Mouse (Mus musculus): ENCODE measurements around the gene Zdhhc14. TPM values are rescaled to one million over a fixed set of nuclear protein-coding genes. Genes with fewer than 3 reads are reported as not detected.

The Zdhhc14 gene
- polyA plus RNA-seq, 1 experiment, result 0.86 TPM

GRCm38 (mm10) chr17:5799396-5800021 lies 307.2 kb downstream of the Zdhhc14 start:
- Histone ChIP-seq H3K4me2 (ENCODE audit: low read depth) (peak overlapping the region; percentile 96), H3K79me2 (ENCODE audit: control insufficient read depth, insufficient read depth) (no peaks in the 10 kb centered on the region), H3K27me3 (ENCODE audit: control insufficient read depth, insufficient read depth, insufficient read length) (no peaks in the 10 kb centered on the region), H3K36me3 (ENCODE audit: control insufficient read depth, insufficient read depth) (no peaks in the 10 kb centered on the region), H3K4me3 (peak overlapping the region; percentile 23), H3ac (ENCODE audit: control insufficient read depth, insufficient read length) (no peak overlapping the region)
- no peak for TF ChIP-seq MAX (IDR thresholded peaks at IDR 0.05; ENCODE audit: low read depth)
- no peak for TF ChIP-seq REST (IDR thresholded peaks at IDR 0.05; ENCODE audit: insufficient read depth, insufficient read length)

GRCm38 (mm10) chr17:5800254-5800653 lies 307.9 kb downstream of the Zdhhc14 start:
- H3K27me3 ChIP-seq (ENCODE audit: control insufficient read depth, insufficient read depth, insufficient read length), result no peaks in the 10 kb centered on the region
- TF ChIP-seq SRF (IDR thresholded peaks at IDR 0.05; ENCODE audit: control insufficient read depth, insufficient read length, low read depth), result no peak
- no peak for TF ChIP-seq E2F4 (IDR thresholded peaks at IDR 0.05; ENCODE audit: insufficient read depth)
- no peak for TF ChIP-seq POLR2A (IDR thresholded peaks at IDR 0.05; ENCODE audit: insufficient read length, low read depth)
- no peak for TF ChIP-seq TCF12 (IDR thresholded peaks at IDR 0.05; ENCODE audit: insufficient read depth, poor library complexity, severe bottlenecking)
- no peak for TF ChIP-seq REST (IDR thresholded peaks at IDR 0.05; ENCODE audit: insufficient read depth, insufficient read length)
- TF ChIP-seq POLR2AphosphoS2 (IDR thresholded peaks at IDR 0.05; ENCODE audit: insufficient read length, low read depth), result no peak
- TF ChIP-seq USF1 (IDR thresholded peaks at IDR 0.05; ENCODE audit: low read depth), result no peak
- TF ChIP-seq MAX (IDR thresholded peaks at IDR 0.05; ENCODE audit: low read depth), result no peak
- TF ChIP-seq MYOD1 (IDR thresholded peaks at IDR 0.05; ENCODE audit: control insufficient read depth in 1 of 3, insufficient read length in 2 of 3, low read depth in 2 of 3), result no peak
- TF ChIP-seq CEBPB (IDR thresholded peaks at IDR 0.05; ENCODE audit: insufficient read depth, poor library complexity, severe bottlenecking), result no peak
- TF ChIP-seq TCF3 (IDR thresholded peaks at IDR 0.05; ENCODE audit: insufficient read length, low read depth), result no peak
- TF ChIP-seq MYOG (IDR thresholded peaks at IDR 0.05; ENCODE audit: control insufficient read depth in 1 of 3, insufficient read depth in 1 of 3, insufficient read length in 2 of 3, low read depth in 2 of 3), result no peak
- no peaks in the 10 kb centered on the region for H3K79me2 ChIP-seq (ENCODE audit: control insufficient read depth, insufficient read depth)
- H3K4me3 ChIP-seq, result peak overlapping the region; percentile 23
- no peaks in the 10 kb centered on the region for H3K36me3 ChIP-seq (ENCODE audit: control insufficient read depth, insufficient read depth)
- H3ac ChIP-seq (ENCODE audit: control insufficient read depth, insufficient read length), result no peak overlapping the region
- peak overlapping the region; percentile 73 for H3K4me2 ChIP-seq (ENCODE audit: low read depth)

- peak overlapping the region; percentile 73 for H3K4me2 ChIP-seq (ENCODE audit: low read depth)
Observed at GRCm38 (mm10) chr17:5800824-5801560, 308.6 kb downstream of the Zdhhc14 start.

GRCm38 (mm10) chr17:5801761-5802655 lies 309.7 kb downstream of the Zdhhc14 start:
- H3K27me3 ChIP-seq (ENCODE audit: control insufficient read depth, insufficient read depth, insufficient read length), result no peaks in the 10 kb centered on the region
- peak overlapping the region; percentile 73 for H3K4me2 ChIP-seq (ENCODE audit: low read depth)
- H3K79me2 ChIP-seq (ENCODE audit: control insufficient read depth, insufficient read depth), result no peaks in the 10 kb centered on the region
- no peak overlapping the region for H3K4me3 ChIP-seq
- TF ChIP-seq TCF12 (IDR thresholded peaks at IDR 0.05; ENCODE audit: insufficient read depth, poor library complexity, severe bottlenecking), result no peak
- TF ChIP-seq MYOD1 (IDR thresholded peaks at IDR 0.05; ENCODE audit: control insufficient read depth in 1 of 3, insufficient read length in 2 of 3, low read depth in 2 of 3), result no peak
- no peak for TF ChIP-seq MAX (IDR thresholded peaks at IDR 0.05; ENCODE audit: low read depth)
- TF ChIP-seq CEBPB (IDR thresholded peaks at IDR 0.05; ENCODE audit: insufficient read depth, poor library complexity, severe bottlenecking), result no peak
- no peak for TF ChIP-seq POLR2AphosphoS2 (IDR thresholded peaks at IDR 0.05; ENCODE audit: insufficient read length, low read depth)
- TF ChIP-seq E2F4 (IDR thresholded peaks at IDR 0.05; ENCODE audit: insufficient read depth), result no peak
- no peak for TF ChIP-seq TCF3 (IDR thresholded peaks at IDR 0.05; ENCODE audit: insufficient read length, low read depth)
- TF ChIP-seq MYOG (IDR thresholded peaks at IDR 0.05; ENCODE audit: control insufficient read depth in 1 of 3, insufficient read depth in 1 of 3, insufficient read length in 2 of 3, low read depth in 2 of 3), result no peak
- no peak for TF ChIP-seq POLR2A (IDR thresholded peaks at IDR 0.05; ENCODE audit: insufficient read length, low read depth)
- no peak for TF ChIP-seq REST (IDR thresholded peaks at IDR 0.05; ENCODE audit: insufficient read depth, insufficient read length)
- TF ChIP-seq USF1 (IDR thresholded peaks at IDR 0.05; ENCODE audit: low read depth), result no peak
- no peak for TF ChIP-seq SRF (IDR thresholded peaks at IDR 0.05; ENCODE audit: control insufficient read depth, insufficient read length, low read depth)
- no peak overlapping the region for H3ac ChIP-seq (ENCODE audit: control insufficient read depth, insufficient read length)
- no peaks in the 10 kb centered on the region for H3K36me3 ChIP-seq (ENCODE audit: control insufficient read depth, insufficient read depth)

More at GRCm38 (mm10) chr17:5800824-5801560, 308.6 kb downstream of the Zdhhc14 start:
- Histone ChIP-seq H3K36me3 (ENCODE audit: control insufficient read depth, insufficient read depth) (no peaks in the 10 kb centered on the region), H3K4me3 (peak overlapping the region; percentile 23), H3ac (ENCODE audit: control insufficient read depth, insufficient read length) (no peak overlapping the region), H3K79me2 (ENCODE audit: control insufficient read depth, insufficient read depth) (no peaks in the 10 kb centered on the region), H3K27me3 (ENCODE audit: control insufficient read depth, insufficient read depth, insufficient read length) (no peaks in the 10 kb centered on the region)
- TF ChIP-seq MAX (IDR thresholded peaks at IDR 0.05; ENCODE audit: low read depth), result no peak
- no peak for TF ChIP-seq CEBPB (IDR thresholded peaks at IDR 0.05; ENCODE audit: insufficient read depth, poor library complexity, severe bottlenecking)
- no peak for TF ChIP-seq SRF (IDR thresholded peaks at IDR 0.05; ENCODE audit: control insufficient read depth, insufficient read length, low read depth)
- no peak for TF ChIP-seq MYOG (IDR thresholded peaks at IDR 0.05; ENCODE audit: control insufficient read depth in 1 of 3, insufficient read depth in 1 of 3, insufficient read length in 2 of 3, low read depth in 2 of 3)
- TF ChIP-seq MYOD1 (IDR thresholded peaks at IDR 0.05; ENCODE audit: control insufficient read depth in 1 of 3, insufficient read length in 2 of 3, low read depth in 2 of 3), result no peak
